7 mouse cellular contexts compared by ENCODE assay signal in genomic region chr7:62375658-62376057, GRCm38 (mm10). TPM values are rescaled to one million over a fixed set of nuclear protein-coding genes. Genes with fewer than 3 reads are reported as not detected.
DNase-seq lines count a peak whose midpoint lies in the region; ATAC-seq lines count a peak whose summit lies in the region.

No protein-coding gene starts in this region.

- DNase-seq in heart, postnatal 4 days = peak; percentile 37
- DNase-seq in heart, adult 8-10 months (ENCODE audit: low spot score) = no peak
- no peak for DNase-seq in neural tube, embryonic 10.5 days (ENCODE audit: extremely low spot score, low spot score)
- no peak for DNase-seq in thymus, postnatal 14 days

- no peak overlapping the region for H3K27ac ChIP-seq in neural tube, embryonic 12.5 days
- H3K27ac ChIP-seq in embryonic facial prominence, embryonic 12.5 days = no peak overlapping the region

- no peak overlapping the region for H3K9ac ChIP-seq in neural tube, embryonic 12.5 days
- no peak overlapping the region for H3K9ac ChIP-seq in embryonic facial prominence, embryonic 12.5 days

- H3K27me3 ChIP-seq in neural tube, embryonic 12.5 days (replicated peaks) = no peaks in the 10 kb centered on the region
- no peaks in the 10 kb centered on the region for H3K27me3 ChIP-seq in embryonic facial prominence, embryonic 12.5 days

- H3K4me1 ChIP-seq in neural tube, embryonic 12.5 days = peaks cover 13% of the 10 kb centered on the region; the same call in 1 of the 2 replicates
- H3K4me1 ChIP-seq in embryonic facial prominence, embryonic 12.5 days = no peaks in the 10 kb centered on the region

- H3K9me3 ChIP-seq in neural tube, embryonic 12.5 days = peaks cover 33% of the 10 kb centered on the region
- H3K9me3 ChIP-seq in embryonic facial prominence, embryonic 12.5 days = peaks cover 20% of the 10 kb centered on the region; the same call in 1 of the 2 replicates

- H3K4me3 ChIP-seq in neural tube, embryonic 12.5 days = no peak overlapping the region
- no peak overlapping the region for H3K4me3 ChIP-seq in embryonic facial prominence, embryonic 12.5 days

- 30% methylated on average over 4 of the region's 4 CpGs for WGBS in neural tube, embryonic 12.5 days
- WGBS in embryonic facial prominence, embryonic 12.5 days = 30% methylated on average over 4 of the region's 4 CpGs

- H3K4me2 ChIP-seq in neural tube, embryonic 12.5 days (replicated peaks) = peak overlapping the region; percentile 67; the same call in 1 of the 2 replicates
- H3K4me2 ChIP-seq in embryonic facial prominence, embryonic 12.5 days (replicated peaks) = peak overlapping the region; percentile 59; the same call in 1 of the 2 replicates

- no peaks in the 10 kb centered on the region for H3K36me3 ChIP-seq in neural tube, embryonic 12.5 days
- H3K36me3 ChIP-seq in embryonic facial prominence, embryonic 12.5 days = no peaks in the 10 kb centered on the region

- ATAC-seq in neural tube, embryonic 12.5 days (ENCODE audit: low FRiP score, low read depth) = no peak
- ATAC-seq in embryonic facial prominence, embryonic 12.5 days (ENCODE audit: insufficient number of reproducible peaks, insufficient read depth, low FRiP score, low TSS enrichment) = no peak
- no peak for ATAC-seq in erythroblast, adult 5-6 weeks (replicated peaks; ENCODE audit: low FRiP score, poor library complexity, severe bottlenecking)

RNA-seq across cellular contexts. Expression of gene Magel2, which starts 1.2 kb away (rescaled TPM):
- total RNA-seq in heart, postnatal 4 days (2021) = under 1 TPM; 0.33 to 0.41 TPM
- total RNA-seq in heart, adult 8-10 months (2022) = not detected
- polyA plus RNA-seq in neural tube, embryonic 12.5 days (2016; fragmentation: Nextera tagmentation; extraction: Ambion mirVana) = 7.2 and 8.2 TPM in 2 replicates
- 6.9 and 7.4 TPM in 2 replicates for polyA plus RNA-seq in embryonic facial prominence, embryonic 12.5 days (2016; fragmentation: Nextera tagmentation; extraction: Ambion mirVana)
- total RNA-seq in erythroblast, adult 5-6 weeks (2015; ENCODE audit: low replicate concordance) = not detected in 2 replicates
- not detected in 2 replicates for total RNA-seq in erythroblast, adult 5-6 weeks (2017; ENCODE audit: low replicate concordance)

RNA-seq across cellular contexts. Expression of gene Ndn, which starts 29.3 kb away (rescaled TPM):
- 10 to 100 TPM; 17.9 to 18.9 TPM for total RNA-seq in heart, postnatal 4 days (2021)
- 1 to 10 TPM; 3.1 to 5.2 (median 3.9) TPM for total RNA-seq in heart, adult 8-10 months (2022)
- polyA plus RNA-seq in neural tube, embryonic 12.5 days (2016; fragmentation: Nextera tagmentation; extraction: Ambion mirVana) = 225 and 251 TPM in 2 replicates
- polyA plus RNA-seq in embryonic facial prominence, embryonic 12.5 days (2016; fragmentation: Nextera tagmentation; extraction: Ambion mirVana) = 120 and 139 TPM in 2 replicates
- not detected in 2 replicates for total RNA-seq in erythroblast, adult 5-6 weeks (2015; ENCODE audit: low replicate concordance)
- total RNA-seq in erythroblast, adult 5-6 weeks (2017; ENCODE audit: low replicate concordance) = not detected in 2 replicates

RNA-seq across cellular contexts. Expression of gene Mkrn3, which starts 44.3 kb away (rescaled TPM):
- 1 to 10 TPM; 1.2 to 1.6 TPM for total RNA-seq in heart, postnatal 4 days (2021)
- total RNA-seq in heart, adult 8-10 months (2022) = under 1 TPM; 0.19 to 0.50 (median 0.36) TPM
- 17.2 and 17.6 TPM in 2 replicates for polyA plus RNA-seq in neural tube, embryonic 12.5 days (2016; fragmentation: Nextera tagmentation; extraction: Ambion mirVana)
- polyA plus RNA-seq in embryonic facial prominence, embryonic 12.5 days (2016; fragmentation: Nextera tagmentation; extraction: Ambion mirVana) = 9.7 and 11.3 TPM in 2 replicates
- not detected in 2 replicates for total RNA-seq in erythroblast, adult 5-6 weeks (2015; ENCODE audit: low replicate concordance)
- not detected in 2 replicates for total RNA-seq in erythroblast, adult 5-6 weeks (2017; ENCODE audit: low replicate concordance)

Comparison
In these comparisons a context has a peak if more than half of its experiments do, and no peak if none do; other contexts are left out.
1. RNA of gene Ndn, which starts 29.3 kb away (total RNA-seq): 17.9 to 18.9 TPM in heart, postnatal 4 days and 3.1 to 5.2 TPM in heart, adult 8-10 months; not detected in erythroblast, adult 5-6 weeks; every median in the first group is over 4 times any median in the second.